Mouse (Mus musculus) heart, embryonic 14.5 days (tissue): ENCODE data around the gene Ostm1. TPM values are rescaled to one million over a fixed set of nuclear protein-coding genes. Genes with fewer than 3 reads are reported as not detected.

Experiments
- ATAC-seq: fragments of 200-750 bp; cut with Nextera tagmentation; 2 replicates; pipeline ENCODE4 v1.8.0; 2017; ENCODE audit warnings: low read depth, moderate TSS enrichment; ENCODE audit not compliant: insufficient number of reproducible peaks, insufficient read depth, low FRiP score
- H3K27ac ChIP-seq, 2 experiments: fragments of 200-500 bp in 1 of 2; fragments of 300-500 bp in 1 of 2; sonication (generic) in 1 of 2; replicated peaks in 1 of 2; 2 replicates each; pipeline ENCODE4 v1.5.1; 2012 to 2014; ENCODE audit warnings: low read depth in 2 of 2, low read length in 2 of 2, control low read depth in 1 of 2, mild to moderate bottlenecking in 1 of 2, mixed read lengths in 1 of 2; ENCODE audit not compliant: control insufficient read depth in 1 of 2, insufficient read depth in 1 of 2
- H3K27me3 ChIP-seq: fragments of 300-500 bp; sonication (generic); 2 replicates; pipeline ENCODE4 v1.6.1; 2014; ENCODE audit warnings: mild to moderate bottlenecking, low read length, control low read depth; ENCODE audit not compliant: control insufficient read depth, insufficient read depth
- H3K36me3 ChIP-seq: fragments of 300-500 bp; sonication (generic); 2 replicates; pipeline ENCODE4 v1.6.1; 2014; ENCODE audit warnings: mild to moderate bottlenecking, control low read depth, low read length, mixed read lengths; ENCODE audit not compliant: control insufficient read depth, insufficient read depth
- H3K4me1 ChIP-seq, 2 experiments: fragments of 200-500 bp in 1 of 2; fragments of 300-500 bp in 1 of 2; sonication (generic) in 1 of 2; 2 replicates each; pipeline ENCODE4 v1.6.1; 2012 to 2014; ENCODE audit warnings: low read length in 2 of 2, control low read depth in 1 of 2, mixed read lengths in 1 of 2; ENCODE audit not compliant: control insufficient read depth in 2 of 2, insufficient read depth in 2 of 2
- H3K4me2 ChIP-seq: fragments of 300-500 bp; sonication (generic); 2 replicates; pipeline ENCODE4 v1.6.1; 2014; ENCODE audit warnings: mild to moderate bottlenecking, low read length
- H3K4me3 ChIP-seq, 2 experiments: fragments of 200-500 bp in 1 of 2; fragments of 300-500 bp in 1 of 2; sonication (generic) in 1 of 2; 2 replicates each; pipeline ENCODE4 v1.5.1; 2012 to 2014; ENCODE audit warnings: low read length in 2 of 2, mild to moderate bottlenecking in 2 of 2, control low read depth in 1 of 2, low read depth in 1 of 2, moderate library complexity in 1 of 2; ENCODE audit not compliant: control insufficient read depth in 1 of 2, insufficient read depth in 1 of 2
- H3K9ac ChIP-seq: fragments of 300-500 bp; sonication (generic); 2 replicates; pipeline ENCODE4 v1.6.1; 2014; ENCODE audit warnings: mild to moderate bottlenecking, low read length
- H3K9me3 ChIP-seq: fragments of 300-500 bp; sonication (generic); 2 replicates; pipeline ENCODE4 v1.6.1; 2016; ENCODE audit warnings: low read length, control low read depth; ENCODE audit not compliant: control insufficient read depth
- WGBS: fragments of 180-500 bp; shearing (Covaris S2); extraction: QIAGEN DNeasy Blood & Tissue Kit; methylation state at CpG from one replicate; pipeline ENCODE4 v1.1.7; 2014; 5-methylcytosine and 5-hydroxymethylcytosine counted together
- polyA plus RNA-seq: library from polyadenylated mRNA; unstranded; fragments of >200 nt; fragmentation: Nextera tagmentation; extraction: Ambion mirVana; gene quantifications from 2 replicates; pipeline ENCODE4 v1.2.1, GENCODE M21; 2014

Ostm1 gene
- polyA plus RNA-seq, 1 experiment from 2014 or later, result 22.3 TPM

GRCm38 (mm10) chr10:42632453-42633360 is 49.1 kb downstream of the Ostm1 start:
- H3K4me2 ChIP-seq, result peak overlapping the region; percentile 77
- no peak overlapping the region for H3K27ac ChIP-seq
- peaks cover 99% of the 10 kb centered on the region for H3K27me3 ChIP-seq
- no peak overlapping the region for H3K9ac ChIP-seq
- H3K4me1 ChIP-seq, result peaks cover 13 to 43% of the 10 kb centered on the region in 2 experiments
- no peaks in the 10 kb centered on the region for H3K36me3 ChIP-seq
- no peaks in the 10 kb centered on the region for H3K9me3 ChIP-seq
- peak overlapping the region; percentile 33 to 44 for H3K4me3 ChIP-seq
- WGBS, result under 1% methylated on average over 39 of the region's 39 CpGs
- ATAC-seq, result no peak

GRCm38 (mm10) chr10:42633361-42634121 is 49.9 kb downstream of the Ostm1 start:
- no peak for ATAC-seq
- 12% methylated on average over 23 of the region's 23 CpGs for WGBS
- H3K27ac ChIP-seq, result no peak overlapping the region

GRCm38 (mm10) chr10:42634122-42634720 is 50.6 kb downstream of the Ostm1 start:
- peaks cover 86% of the 10 kb centered on the region for H3K27me3 ChIP-seq
- H3K4me3 ChIP-seq, result peak overlapping the region in 1 of 2 experiments; percentile 44; a peak in 2 of 4 replicates
- no peaks in the 10 kb centered on the region for H3K36me3 ChIP-seq
- WGBS, result 1% methylated on average over 8 of the region's 8 CpGs
- ATAC-seq, result no peak
- no peaks in the 10 kb centered on the region for H3K9me3 ChIP-seq
- no peak overlapping the region for H3K9ac ChIP-seq
- H3K4me2 ChIP-seq, result no peak overlapping the region
- no peak overlapping the region for H3K27ac ChIP-seq
- peaks cover 13 to 43% of the 10 kb centered on the region in 2 experiments for H3K4me1 ChIP-seq

More at GRCm38 (mm10) chr10:42633361-42634121, 49.9 kb downstream of the Ostm1 start:
- H3K36me3 ChIP-seq, result no peaks in the 10 kb centered on the region
- no peak overlapping the region for H3K9ac ChIP-seq
- peaks cover 13 to 43% of the 10 kb centered on the region in 2 experiments for H3K4me1 ChIP-seq
- peak overlapping the region; percentile 77 for H3K4me2 ChIP-seq
- H3K27me3 ChIP-seq, result peaks cover 93% of the 10 kb centered on the region
- peak overlapping the region; percentile 33 to 44 for H3K4me3 ChIP-seq
- H3K9me3 ChIP-seq, result no peaks in the 10 kb centered on the region

GRCm38 (mm10) chr10:42635046-42635445 is 51.4 kb downstream of the Ostm1 start:
- ATAC-seq, result no peak
- no peak overlapping the region for H3K9ac ChIP-seq
- peak overlapping the region in 1 of 2 experiments; percentile 36; a peak in 2 of 4 replicates for H3K4me3 ChIP-seq
- H3K36me3 ChIP-seq, result no peaks in the 10 kb centered on the region
- H3K27me3 ChIP-seq, result peaks cover 78% of the 10 kb centered on the region
- H3K4me1 ChIP-seq, result peaks cover 13 to 43% of the 10 kb centered on the region in 2 experiments
- no peak overlapping the region for H3K27ac ChIP-seq
- peak overlapping the region; percentile 62 for H3K4me2 ChIP-seq
- 3% methylated on average over 11 of the region's 11 CpGs for WGBS
- no peaks in the 10 kb centered on the region for H3K9me3 ChIP-seq

- no peak for ATAC-seq
- H3K27me3 ChIP-seq, result peaks cover 71% of the 10 kb centered on the region
- peaks cover 13 to 43% of the 10 kb centered on the region in 2 experiments for H3K4me1 ChIP-seq
- peak overlapping the region; percentile 62 for H3K4me2 ChIP-seq
- peak overlapping the region; percentile 11; the same call in 1 of the 2 replicates for H3K9ac ChIP-seq
- no peaks in the 10 kb centered on the region for H3K9me3 ChIP-seq
- no peaks in the 10 kb centered on the region for H3K36me3 ChIP-seq
- H3K27ac ChIP-seq, result no peak overlapping the region
- peak overlapping the region in 1 of 2 experiments; percentile 36; a peak in 2 of 4 replicates for H3K4me3 ChIP-seq
- WGBS, result 2% methylated on average over 40 of the region's 52 CpGs
Observed at GRCm38 (mm10) chr10:42635566-42636359, 52.1 kb downstream of the Ostm1 start.

GRCm38 (mm10) chr10:42636360-42637182 is 52.9 kb downstream of the Ostm1 start:
- WGBS, result 5% methylated on average over 27 of the region's 27 CpGs
- no peak overlapping the region for H3K27ac ChIP-seq
- H3K36me3 ChIP-seq, result no peaks in the 10 kb centered on the region
- H3K4me2 ChIP-seq, result peak overlapping the region; percentile 62
- peak overlapping the region; percentile 20 to 36; a peak in 3 of 4 replicates for H3K4me3 ChIP-seq
- H3K9me3 ChIP-seq, result no peaks in the 10 kb centered on the region
- H3K9ac ChIP-seq, result no peak overlapping the region
- H3K27me3 ChIP-seq, result peaks cover 63% of the 10 kb centered on the region
- H3K4me1 ChIP-seq, result peaks cover 13 to 43% of the 10 kb centered on the region in 2 experiments
- no peak for ATAC-seq
